Mouse (Mus musculus) lung, postnatal 36 days (tissue): Measurements from ENCODE around the gene Smoc1.
A peak's percentile ranks its signal among the peaks of the same experiment; 100 is the strongest.

ENCODE experiments used
- DNase-seq: peaks from one replicate; pipeline ENCODE4 v3.0.0; 2022; ENCODE audit warnings: mixed read lengths

Smoc1 gene

GRCm38 (mm10) chr12:81173011-81173410, 146.4 kb downstream of the Smoc1 start:
- no peak for DNase-seq

- no peak for DNase-seq
These were observed 147.3 kb downstream of the Smoc1 start for GRCm38 (mm10) chr12:81173893-81174292.

GRCm38 (mm10) chr12:81175252-81175651, 148.6 kb downstream of the Smoc1 start:
- DNase-seq, result no peak

GRCm38 (mm10) chr12:81182073-81182472, 155.5 kb downstream of the Smoc1 start:
- peak; percentile 58 for DNase-seq

GRCm38 (mm10) chr12:81184967-81185366, 158.4 kb downstream of the Smoc1 start:
- DNase-seq, result no peak

- DNase-seq, result no peak
These were observed 159.5 kb downstream of the Smoc1 start for GRCm38 (mm10) chr12:81186081-81186480.

GRCm38 (mm10) chr12:81186668-81187067, 160.1 kb downstream of the Smoc1 start:
- no peak for DNase-seq

GRCm38 (mm10) chr12:81188423-81188822, 161.8 kb downstream of the Smoc1 start:
- no peak for DNase-seq

- DNase-seq, result no peak
These were observed 162.4 kb downstream of the Smoc1 start for GRCm38 (mm10) chr12:81188996-81189395.

GRCm38 (mm10) chr12:81189636-81190035, 163.0 kb downstream of the Smoc1 start:
- no peak for DNase-seq

- DNase-seq, result no peak
These were observed 167.4 kb downstream of the Smoc1 start for GRCm38 (mm10) chr12:81193968-81194367.

GRCm38 (mm10) chr12:81197468-81198075, 171.0 kb downstream of the Smoc1 start:
- DNase-seq, result no peak

- peak; percentile 61 for DNase-seq
These were observed 172.8 kb downstream of the Smoc1 start for GRCm38 (mm10) chr12:81199280-81199955.

GRCm38 (mm10) chr12:81203226-81203625, 176.6 kb downstream of the Smoc1 start:
- DNase-seq, result no peak

GRCm38 (mm10) chr12:81205619-81206560, 179.3 kb downstream of the Smoc1 start:
- peak; percentile 21 for DNase-seq

- DNase-seq, result no peak
These were observed 182.0 kb downstream of the Smoc1 start for GRCm38 (mm10) chr12:81208559-81208958.

GRCm38 (mm10) chr12:81219339-81219738, 192.7 kb downstream of the Smoc1 start:
- DNase-seq, result no peak

GRCm38 (mm10) chr12:81223276-81223675, 196.7 kb downstream of the Smoc1 start:
- DNase-seq, result no peak

- DNase-seq, result no peak
These were observed 198.2 kb downstream of the Smoc1 start for GRCm38 (mm10) chr12:81224843-81225242.

GRCm38 (mm10) chr12:81225966-81226577, 199.5 kb downstream of the Smoc1 start:
- DNase-seq, result no peak

- DNase-seq, result no peak
These were observed 200.0 kb downstream of the Smoc1 start for GRCm38 (mm10) chr12:81226590-81226989.

GRCm38 (mm10) chr12:81227767-81228460, 201.3 kb downstream of the Smoc1 start:
- no peak for DNase-seq
